Mouse (Mus musculus): ENCODE results near the gene Pbx2.

Pbx2 gene

GRCm38 (mm10) chr17:34604511-34605237 lies 13.6 kb downstream of the Pbx2 start:
- DNase-seq: no peak

- peak; percentile 98 for DNase-seq
Observed at GRCm38 (mm10) chr17:34605609-34606008, 14.5 kb downstream of the Pbx2 start.

DNA sequence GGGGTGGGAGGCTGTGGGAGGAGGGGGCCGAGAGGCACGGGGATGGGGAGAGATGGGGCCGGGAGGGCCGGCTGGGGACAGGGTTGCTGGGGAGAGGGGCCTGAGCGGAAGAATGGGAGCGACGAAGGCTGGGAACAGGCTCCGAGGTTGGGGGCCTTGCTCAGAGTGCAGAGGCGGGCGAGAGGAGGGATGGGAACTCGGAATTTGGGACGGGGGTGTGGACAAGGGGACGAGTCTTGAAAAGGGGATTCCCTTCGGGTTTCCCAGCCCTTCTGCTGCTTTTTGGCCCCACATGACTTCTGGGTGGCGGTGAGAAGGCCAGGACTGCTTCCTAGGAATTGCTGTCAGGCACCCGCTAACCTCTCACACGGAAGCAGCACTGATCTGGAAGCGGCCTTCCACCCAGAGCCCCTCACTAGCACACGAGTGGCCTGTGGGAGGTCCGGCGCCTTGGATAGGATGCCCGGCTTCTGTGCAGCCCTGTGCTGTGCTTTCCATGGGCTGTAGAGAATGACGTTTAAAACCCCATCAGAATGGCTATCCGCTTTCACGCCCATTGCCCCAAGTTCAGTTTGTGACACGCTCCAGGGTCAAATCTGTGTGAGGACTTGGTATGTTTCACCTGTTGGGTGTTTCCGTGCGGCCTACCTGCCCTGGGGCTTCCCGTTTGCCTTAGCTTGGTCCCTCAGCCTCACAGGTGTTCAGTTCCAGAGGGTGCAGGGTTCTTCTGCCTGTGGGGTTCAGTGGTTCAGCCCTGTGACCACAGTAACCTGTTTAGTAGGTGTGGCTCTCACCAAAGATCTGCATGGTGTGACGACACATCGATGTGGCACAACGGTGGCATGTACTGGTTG lies 15.3 kb downstream of the Pbx2 start:
- no peak for DNase-seq

- no peak for DNase-seq
Observed at GRCm38 (mm10) chr17:34607997-34608396, 16.9 kb downstream of the Pbx2 start.

DNA sequence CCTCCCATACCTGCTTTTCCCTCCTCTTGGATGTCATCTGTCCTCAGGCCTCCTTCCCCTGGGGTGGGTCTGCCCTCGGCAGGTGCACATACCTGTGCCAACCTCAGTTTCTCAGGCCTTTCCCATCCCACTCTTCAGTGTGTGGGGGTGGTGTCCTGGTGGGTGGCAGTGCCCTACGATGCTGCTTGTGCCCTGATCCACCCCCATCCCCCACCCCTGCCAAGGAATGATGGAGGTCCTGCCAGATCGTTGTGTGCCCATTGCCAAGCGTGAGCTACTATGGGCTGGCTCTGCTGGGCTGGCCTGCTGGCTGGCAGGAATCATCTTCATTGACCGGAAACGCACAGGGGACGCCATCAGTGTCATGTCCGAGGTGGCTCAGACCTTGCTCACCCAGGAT lies 20.0 kb downstream of the Pbx2 start:
- DNase-seq: no peak

DNA sequence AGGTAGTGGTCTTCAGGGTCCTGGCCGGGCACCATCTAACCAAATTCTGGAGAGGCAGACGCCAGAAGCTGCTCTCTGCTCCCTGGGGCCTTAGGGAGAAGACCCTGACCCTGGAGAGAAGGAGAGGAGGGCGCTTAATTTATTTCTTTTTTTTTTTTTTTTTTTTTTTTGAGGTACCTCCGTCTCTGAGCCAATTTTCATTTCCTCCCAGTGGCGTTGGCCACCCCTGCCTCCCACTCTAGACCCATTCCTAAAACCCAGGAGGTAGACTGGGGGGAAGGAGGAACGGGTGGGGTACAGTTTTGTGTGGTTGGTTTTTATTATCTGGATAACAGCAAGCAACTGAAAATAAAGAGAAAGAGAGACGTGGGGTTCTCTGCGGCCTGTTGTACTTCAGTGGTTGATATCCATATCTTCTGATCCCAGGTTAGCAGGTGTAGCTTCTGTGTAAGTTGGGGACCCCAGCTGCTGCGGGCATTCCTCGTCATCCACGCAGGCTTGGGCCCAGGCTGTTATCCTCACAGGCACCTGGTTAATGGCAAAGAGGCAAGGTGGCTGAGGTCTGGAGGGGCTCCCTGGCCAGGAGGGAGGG lies 22.1 kb downstream of the Pbx2 start:
- DNase-seq: no peak

DNA sequence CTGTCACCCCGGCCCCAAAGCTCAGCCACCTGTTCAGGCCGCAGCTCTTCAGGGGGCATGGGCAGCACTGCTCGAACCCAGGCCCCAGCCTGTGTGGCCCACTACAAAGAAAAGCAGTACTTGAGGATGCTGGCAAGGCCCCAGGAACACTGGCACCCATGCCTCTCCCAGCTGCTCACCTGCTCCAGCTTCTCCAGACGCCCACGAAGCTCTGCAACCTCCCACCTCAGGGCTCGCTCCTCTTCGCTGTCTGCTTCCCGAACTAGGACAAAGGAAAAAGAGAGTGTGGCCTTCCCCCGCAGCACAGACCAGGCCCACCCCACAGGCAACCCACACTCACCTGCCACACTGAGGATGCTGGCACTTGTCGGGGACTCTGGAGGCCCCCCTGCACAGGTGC lies 22.8 kb downstream of the Pbx2 start:
- DNase-seq: no peak

DNA sequence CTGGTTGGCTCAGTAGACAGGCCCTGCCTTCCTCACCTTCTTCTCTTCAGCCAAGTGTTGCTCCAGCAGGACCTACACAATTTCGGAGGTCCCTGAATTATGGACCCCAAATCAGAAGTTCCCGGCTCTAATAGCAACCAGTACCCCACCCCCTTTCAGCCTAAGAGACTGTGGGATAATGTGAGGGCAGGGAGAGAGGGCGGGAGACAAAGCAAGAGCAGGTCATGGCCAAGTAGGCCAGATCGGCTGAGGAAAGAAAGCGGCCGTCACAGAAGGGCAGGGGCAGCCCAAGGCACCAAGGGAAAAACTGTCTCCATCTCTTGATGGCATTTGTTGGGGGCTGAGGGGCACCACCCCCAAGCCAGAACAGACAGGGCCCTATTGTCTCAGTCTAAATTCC lies 24.8 kb downstream of the Pbx2 start, which contains the start of gene Egfl8:
Gene Egfl8, minus strand, starts transcription at position 101 of the 400 bp plus-strand sequence.
- no peak for DNase-seq

GRCm38 (mm10) chr17:34618999-34619398 lies 27.9 kb downstream of the Pbx2 start:
- DNase-seq: no peak

DNA sequence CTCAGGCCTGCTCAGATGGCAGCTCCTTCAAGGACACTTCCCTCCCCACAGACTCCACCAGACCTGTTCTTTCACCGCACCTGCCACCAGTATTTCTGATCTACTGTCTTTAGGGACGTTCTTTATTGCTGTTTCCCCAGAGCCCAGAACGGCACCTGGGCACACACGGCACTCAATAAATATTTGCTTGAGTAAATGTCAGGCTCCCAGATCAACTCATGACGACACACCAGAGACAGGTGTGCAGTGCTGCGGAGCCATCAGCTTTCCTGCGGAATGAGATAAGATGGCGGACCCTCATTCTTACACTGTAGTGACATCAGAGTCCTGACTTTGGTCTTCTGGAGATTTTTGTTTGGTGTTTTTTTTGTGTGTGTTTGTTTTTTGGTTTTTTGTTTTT lies 29.9 kb downstream of the Pbx2 start:
- no peak for DNase-seq

DNA sequence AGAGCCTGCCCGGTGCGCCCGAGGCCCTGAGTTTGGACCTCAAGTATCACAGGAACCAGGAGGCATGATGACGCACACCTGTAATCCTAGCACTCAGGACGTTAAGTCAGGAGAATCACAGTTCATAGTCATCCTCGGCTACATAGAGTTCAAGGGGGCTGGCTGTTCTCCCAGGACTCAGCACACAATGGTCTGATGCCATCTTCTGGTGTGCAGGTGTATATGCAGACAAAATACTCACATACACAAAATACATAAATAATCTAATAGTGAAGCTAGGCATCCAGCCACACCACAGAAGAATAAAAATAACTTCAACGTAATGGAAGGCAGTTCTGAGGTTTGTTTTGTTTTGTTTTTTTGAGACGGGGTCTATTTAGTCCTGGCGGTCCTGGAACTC lies 32.1 kb downstream of the Pbx2 start:
- no peak for DNase-seq

DNA sequence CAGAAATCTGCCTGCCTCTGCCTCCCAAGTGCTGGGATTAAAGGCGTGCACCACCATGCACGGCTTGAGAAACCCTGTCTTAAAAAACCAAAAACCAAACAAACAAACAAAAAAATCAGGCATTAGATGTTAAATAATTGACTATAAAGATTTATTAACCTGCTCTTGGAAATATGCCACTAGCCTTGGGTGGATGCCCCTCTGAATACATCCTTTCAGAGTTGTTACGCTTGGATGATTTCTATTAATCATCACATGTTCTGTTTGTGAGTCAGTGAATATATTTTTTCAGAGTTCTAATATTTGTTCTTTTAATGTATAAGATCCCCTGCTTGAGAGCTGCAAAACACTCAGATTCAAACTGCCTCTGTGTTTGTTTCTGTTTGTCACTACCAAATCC lies 33.9 kb downstream of the Pbx2 start:
- no peak for DNase-seq

DNA sequence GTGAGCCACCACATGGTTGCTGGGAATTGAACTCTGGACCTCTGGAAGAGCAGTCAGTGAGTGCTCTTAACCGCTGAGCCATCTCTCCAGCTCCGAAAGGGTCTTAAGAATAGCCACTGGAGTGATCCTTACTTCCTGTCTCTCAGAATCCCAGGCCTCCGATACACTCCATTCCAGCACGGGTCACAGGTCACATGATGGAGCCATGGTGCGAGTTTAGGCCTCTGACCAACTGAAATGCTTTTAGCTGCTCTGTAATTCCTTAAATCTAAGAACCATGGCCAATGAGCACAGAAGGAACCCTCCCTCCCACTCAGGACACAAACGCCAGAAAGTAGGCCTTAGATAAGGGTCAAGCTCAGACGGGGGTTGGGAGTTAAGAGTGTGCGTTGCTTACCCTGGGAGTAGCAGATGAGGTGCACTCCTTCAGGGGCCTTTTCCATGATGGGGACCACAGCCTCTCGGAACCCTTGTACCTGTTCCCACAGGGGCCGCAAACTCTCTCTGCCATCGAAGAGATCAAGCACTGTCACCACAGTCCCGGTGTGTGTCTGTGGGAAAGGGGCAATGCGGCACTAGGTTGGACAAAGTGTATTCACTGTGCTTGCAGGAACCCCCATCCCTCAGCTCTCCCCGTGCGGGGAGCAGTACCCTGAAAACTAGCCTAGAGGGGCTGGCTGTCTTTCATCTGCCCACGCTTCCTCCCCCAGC lies 35.2 kb downstream of the Pbx2 start:
- no peak for DNase-seq

- DNase-seq: no peak
Observed at GRCm38 (mm10) chr17:34626773-34627092, 35.7 kb downstream of the Pbx2 start.

DNA sequence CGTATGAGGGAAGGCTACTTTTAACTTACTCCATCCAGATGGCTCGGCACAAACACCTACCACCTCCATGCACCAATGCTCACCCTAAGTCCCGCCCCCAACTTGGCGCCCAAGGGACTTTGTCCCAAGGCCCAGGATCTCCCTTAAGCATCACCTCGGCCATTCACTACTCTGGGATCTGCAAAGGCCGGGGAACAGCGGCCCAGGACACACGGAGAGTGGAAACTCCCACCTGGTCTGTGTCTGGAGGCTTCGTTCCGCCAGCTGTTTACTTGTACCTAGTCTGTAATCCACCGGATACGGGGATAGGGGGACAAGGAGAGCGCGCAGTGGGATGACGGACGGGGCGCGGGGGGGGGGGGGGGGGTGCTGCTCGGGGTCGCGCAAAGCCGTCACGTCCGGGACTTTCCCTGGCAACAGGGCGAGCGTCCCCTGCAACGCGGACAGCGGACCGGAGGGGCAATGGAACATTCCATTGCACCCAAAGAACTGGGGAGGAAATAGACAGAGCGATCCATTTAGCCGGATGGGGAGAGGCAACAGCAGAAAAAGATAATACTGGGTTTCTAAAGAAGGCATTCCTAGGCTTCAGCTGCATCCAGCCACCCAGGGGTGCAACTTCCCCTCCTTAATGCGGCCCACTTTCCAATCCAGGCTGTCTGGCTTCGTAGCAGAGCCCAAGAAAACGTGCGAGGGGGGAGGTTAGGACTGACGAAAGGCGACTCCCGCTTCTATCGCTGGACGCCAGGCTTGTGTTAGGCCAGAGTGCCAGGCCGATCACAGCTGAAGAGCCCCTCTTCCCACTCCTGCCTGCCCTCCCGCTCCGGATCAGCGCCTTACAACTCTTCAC lies 36.3 kb downstream of the Pbx2 start:
- peak; percentile 78 for DNase-seq

DNA sequence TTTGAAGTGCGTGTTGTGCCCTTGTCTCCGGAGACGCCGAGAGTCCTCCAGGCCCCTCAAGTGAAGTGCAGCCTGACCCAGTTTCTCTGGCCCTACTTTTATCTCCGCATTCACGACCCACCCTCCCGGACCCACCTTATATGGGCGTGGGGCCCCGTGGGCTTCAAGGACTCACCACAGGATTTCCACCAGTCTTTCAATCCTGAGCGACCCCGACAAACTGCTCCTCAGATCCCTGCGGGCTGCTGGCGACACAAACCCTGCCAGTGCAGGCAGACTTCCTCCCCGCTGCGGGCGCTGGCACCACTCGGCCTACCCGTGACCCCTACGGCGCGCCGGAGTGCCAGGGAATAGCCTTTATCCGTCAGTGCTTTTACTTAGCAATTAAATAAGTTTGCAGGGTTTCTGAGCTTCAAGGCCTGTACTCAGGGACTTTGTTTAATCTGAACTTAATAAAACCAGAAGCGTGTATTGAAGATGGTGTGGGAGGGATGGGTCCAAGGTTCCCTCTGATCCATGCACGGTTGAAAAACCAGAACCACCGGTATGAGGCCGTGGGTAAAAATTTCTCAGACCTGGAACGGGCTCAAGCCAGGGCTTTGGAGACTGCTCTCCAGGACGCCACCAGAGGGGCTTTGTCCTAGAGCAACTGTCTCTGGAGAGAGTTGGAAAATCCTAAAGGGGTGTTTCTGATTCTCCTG lies 37.0 kb downstream of the Pbx2 start, which contains the start of gene Ppt2:
Gene Ppt2, minus strand, starts transcription at position 568 of the 701 bp plus-strand sequence.
- no peak for DNase-seq

- DNase-seq: no peak
Observed at GRCm38 (mm10) chr17:34628644-34628967, 37.5 kb downstream of the Pbx2 start.

DNA sequence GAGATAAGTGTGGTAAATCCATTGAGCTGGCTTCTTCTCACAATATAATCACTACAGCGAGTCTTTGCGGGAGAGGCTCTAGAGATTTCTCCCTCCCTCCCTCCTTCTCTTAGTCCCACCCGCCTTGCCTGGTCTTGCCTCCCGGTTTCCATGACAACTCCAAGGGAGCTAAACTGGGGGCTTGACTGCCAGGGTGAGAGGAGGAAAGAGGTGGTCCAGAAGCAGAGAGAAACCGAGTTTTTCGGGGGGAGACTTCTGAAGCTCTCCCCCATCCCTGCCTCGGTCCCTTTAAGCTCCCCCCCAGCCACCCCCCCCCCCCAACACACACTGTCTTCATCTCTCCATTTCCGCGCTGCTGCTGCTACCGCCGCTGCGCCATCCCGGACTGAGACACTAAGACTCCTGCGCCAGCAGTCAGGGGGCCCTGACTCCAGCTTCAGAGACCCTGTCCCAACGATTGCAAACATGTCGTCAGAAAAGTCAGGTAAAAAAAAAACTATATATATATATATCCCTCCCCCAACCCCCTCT lies 38.2 kb downstream of the Pbx2 start, which contains the start of gene Prrt1:
Gene Prrt1, plus strand, starts transcription at position 313 of the 531 bp plus-strand sequence.
- DNase-seq: peak; percentile 54

GRCm38 (mm10) chr17:34629796-34630603 lies 38.9 kb downstream of the Pbx2 start:
- DNase-seq: no peak

DNA sequence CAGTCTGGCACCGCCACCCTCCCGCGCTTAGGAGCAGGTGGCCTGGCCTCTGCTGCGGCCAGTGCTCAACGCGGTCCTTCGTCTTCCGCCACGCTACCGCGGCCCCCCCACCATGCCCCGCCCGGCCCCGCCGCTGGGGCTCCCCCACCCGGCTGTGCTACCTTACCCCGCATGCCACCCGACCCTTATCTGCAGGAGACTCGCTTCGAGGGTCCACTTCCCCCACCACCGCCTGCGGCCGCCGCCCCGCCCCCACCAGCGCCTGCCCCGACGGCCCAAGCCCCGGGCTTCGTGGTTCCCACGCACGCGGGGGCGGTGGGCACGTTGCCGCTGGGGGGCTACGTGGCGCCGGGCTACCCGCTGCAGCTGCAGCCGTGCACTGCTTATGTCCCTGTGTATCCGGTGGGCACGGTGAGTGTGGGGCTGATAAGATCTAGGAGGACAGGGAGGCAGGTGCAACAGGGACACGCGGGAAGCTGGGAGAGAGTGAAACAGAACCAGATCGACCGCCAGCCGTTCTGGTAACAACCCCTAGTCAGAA lies 39.8 kb downstream of the Pbx2 start:
- DNase-seq: no peak

All from right cerebral cortex, postnatal 4 days (tissue).